Mouse (Mus musculus) limb, embryonic 11.5 days (tissue): ENCODE measurements around the gene Ap5s1. TPM values are rescaled to one million over a fixed set of nuclear protein-coding genes. Genes with fewer than 3 reads are reported as not detected.

Experiments used
- ATAC-seq: fragments of 200-750 bp; cut with Nextera tagmentation; 2 replicates; pipeline ENCODE4 v1.8.0; 2017; ENCODE audit warnings: low read depth; ENCODE audit not compliant: insufficient number of reproducible peaks, low FRiP score, low TSS enrichment
- DNase-seq: peaks from one replicate; pipeline ENCODE4 v3.0.0-alpha.2; 2015; ENCODE audit warnings: low spot score
- H3K27ac ChIP-seq: fragments of 300-500 bp; sonication (generic); replicated peaks from 2 replicates; pipeline ENCODE4 v1.5.1; 2014; ENCODE audit warnings: low read depth, mild to moderate bottlenecking, low read length
- H3K27me3 ChIP-seq: fragments of 300-500 bp; sonication (generic); 2 replicates; pipeline ENCODE4 v1.6.1; 2014; ENCODE audit warnings: mild to moderate bottlenecking, low read length, mixed read lengths; ENCODE audit not compliant: control insufficient read depth, insufficient read depth
- H3K36me3 ChIP-seq: fragments of 300-500 bp; sonication (generic); 2 replicates; pipeline ENCODE4 v1.6.1; 2014; ENCODE audit warnings: mild to moderate bottlenecking, low read length, moderate library complexity, mixed read lengths; ENCODE audit not compliant: control insufficient read depth, insufficient read depth
- H3K4me1 ChIP-seq: fragments of 300-500 bp; sonication (generic); 2 replicates; pipeline ENCODE4 v1.6.1; 2014; ENCODE audit warnings: low read length, mixed read lengths; ENCODE audit not compliant: control insufficient read depth, insufficient read depth
- H3K4me2 ChIP-seq: fragments of 300-500 bp; sonication (generic); 2 replicates; pipeline ENCODE4 v1.6.1; 2014; ENCODE audit warnings: low read depth, mild to moderate bottlenecking, moderate library complexity; ENCODE audit not compliant: severe bottlenecking
- H3K4me3 ChIP-seq: fragments of 300-500 bp; sonication (generic); 2 replicates; pipeline ENCODE4 v1.5.1; 2014; ENCODE audit warnings: low read depth, low read length
- H3K9ac ChIP-seq: fragments of 300-500 bp; sonication (generic); 2 replicates; pipeline ENCODE4 v1.6.1; 2014; ENCODE audit warnings: mild to moderate bottlenecking, low read length
- H3K9me3 ChIP-seq: fragments of 300-500 bp; sonication (generic); 2 replicates; pipeline ENCODE4 v1.6.1; 2016; ENCODE audit warnings: low read length; ENCODE audit not compliant: control insufficient read depth
- WGBS: fragments of 180-500 bp; shearing (Covaris S2); extraction: QIAGEN DNeasy Blood & Tissue Kit; methylation state at CpG from one replicate; pipeline ENCODE4 v1.1.7; 2014; 5-methylcytosine and 5-hydroxymethylcytosine counted together
- polyA plus RNA-seq: library from polyadenylated mRNA; unstranded; fragments of >200 nt; fragmentation: Nextera tagmentation; extraction: Ambion mirVana; gene quantifications from 2 replicates; pipeline ENCODE4 v1.2.1, GENCODE M21; 2014

The Ap5s1 gene
- polyA plus RNA-seq, 1 experiment from 2014 or later = 25.3 TPM

DNA sequence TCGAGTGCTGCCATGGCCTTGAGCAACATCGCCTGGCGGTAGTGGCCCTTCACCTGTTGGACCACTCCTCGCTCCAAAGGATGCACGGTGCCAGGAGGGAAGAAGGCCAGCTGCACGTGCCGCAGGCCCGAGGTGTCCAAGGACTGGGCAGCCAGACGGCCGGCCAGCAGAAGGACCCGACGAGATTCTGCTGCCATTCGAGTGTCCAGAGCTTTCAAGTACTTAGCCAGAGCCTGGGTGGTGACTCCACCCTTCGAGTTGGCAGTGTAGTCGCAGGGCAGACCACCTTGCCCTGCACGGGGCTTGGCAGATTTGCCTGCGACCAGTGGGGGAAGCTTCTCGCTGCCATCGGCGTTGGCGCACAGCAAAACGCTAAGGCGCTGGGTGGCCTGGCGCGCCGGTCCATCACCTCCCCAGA is 28.0 kb upstream of the Ap5s1 start:
- Histone ChIP-seq H3K4me3 (peak overlapping the region; percentile 75), H3K27ac (no peak overlapping the region), H3K36me3 (no peaks in the 10 kb centered on the region), H3K4me2 (peak overlapping the region; percentile 99), H3K9me3 (no peaks in the 10 kb centered on the region), H3K9ac (peak overlapping the region; percentile 98), H3K27me3 (no peaks in the 10 kb centered on the region), H3K4me1 (peaks cover 24% of the 10 kb centered on the region)
- DNase-seq (peak; percentile 44), ATAC-seq (no peak)
- WGBS = 44% methylated on average over 26 of the region's 26 CpGs

GRCm38 (mm10) chr2:131179246-131179886 is 27.5 kb upstream of the Ap5s1 start:
- Histone ChIP-seq H3K9ac (peak overlapping the region; percentile 98), H3K9me3 (no peaks in the 10 kb centered on the region), H3K4me1 (peaks cover 23% of the 10 kb centered on the region), H3K27ac (peak overlapping the region; percentile 81), H3K4me2 (peak overlapping the region; percentile 99), H3K4me3 (peak overlapping the region; percentile 75), H3K36me3 (no peaks in the 10 kb centered on the region), H3K27me3 (no peaks in the 10 kb centered on the region)
- WGBS = under 1% methylated on average over 67 of the region's 67 CpGs
- DNase-seq (peak; percentile 75), ATAC-seq (peak; percentile 58; the same call in 1 of the 2 replicates)

DNA sequence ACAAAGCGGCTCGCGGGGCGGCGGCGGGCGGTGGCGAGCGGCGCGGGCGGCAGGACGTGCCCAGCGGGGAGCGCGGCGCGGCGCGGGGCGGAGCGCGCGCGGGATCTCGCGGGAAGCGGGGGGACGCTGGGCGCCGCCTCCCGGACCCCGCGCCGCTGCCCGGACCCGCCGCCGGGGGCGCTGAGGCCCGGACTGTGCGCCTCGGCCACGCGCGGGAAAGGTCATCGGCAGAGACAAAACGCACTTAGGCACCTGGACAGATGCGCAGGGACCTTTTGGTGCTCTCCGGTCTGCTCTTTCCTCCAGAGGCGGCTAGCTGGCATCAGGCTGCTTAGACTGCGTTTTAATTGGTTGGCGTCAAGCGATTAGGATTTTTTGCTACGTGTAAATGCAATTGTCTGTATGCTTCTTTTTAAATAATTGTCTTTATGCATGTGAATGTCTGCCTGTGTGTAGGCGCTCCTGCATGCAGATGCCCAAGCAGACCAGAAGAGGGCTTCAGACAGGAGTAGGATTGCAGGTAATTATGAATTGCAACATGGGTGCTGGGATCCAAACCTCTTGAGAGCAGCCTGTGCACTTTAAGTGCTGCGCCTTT is 26.8 kb upstream of the Ap5s1 start, which contains the start of gene Cenpb:
Gene Cenpb, minus strand, starts transcription at position 78 of the 598 bp plus-strand sequence.
- Histone ChIP-seq H3K9ac (peak within 1 kb of the TSS; percentile 98), H3K36me3 (no peaks in the 10 kb centered on the region), H3K4me1 (peaks cover 21% of the 10 kb centered on the region), H3K4me3 (peak within 1 kb of the TSS; percentile 75), H3K27ac (peak within 1 kb of the TSS; percentile 81), H3K9me3 (no peaks in the 10 kb centered on the region), H3K4me2 (peak within 1 kb of the TSS; percentile 99), H3K27me3 (no peaks in the 10 kb centered on the region)
- peak; percentile 87 for DNase-seq
- ATAC-seq = peak; percentile 73
- 3% methylated on average over 44 of the region's 57 CpGs for WGBS

- Histone ChIP-seq H3K27me3 (no peaks in the 10 kb centered on the region), H3K4me3 (peak overlapping the region; percentile 62), H3K9ac (peak overlapping the region; percentile 73; the same call in 1 of the 2 replicates), H3K27ac (0 out of 2 replicates have a peak overlapping the region, but pooled peaks have one; percentile 4), H3K4me1 (peaks cover 23% of the 10 kb centered on the region), H3K4me2 (peak overlapping the region; percentile 86), H3K36me3 (no peaks in the 10 kb centered on the region), H3K9me3 (no peaks in the 10 kb centered on the region)
- 4% methylated on average over 14 of the region's 14 CpGs for WGBS
- no peak for DNase-seq
- peak; percentile 10; the same call in 1 of the 2 replicates for ATAC-seq
These were observed 20.5 kb upstream of the Ap5s1 start for GRCm38 (mm10) chr2:131186343-131186742.

GRCm38 (mm10) chr2:131186771-131187601 is 19.9 kb upstream of the Ap5s1 start, which contains the start of the genes Cdc25b and Spef1:
Cdc25b (plus strand) TSS chr2:131186949.
Spef1 (minus strand) TSS chr2:131187282.
- H3K9ac ChIP-seq = peak within 1 kb of the TSS; percentile 73
- no peaks in the 10 kb centered on the region; the same call in 1 of the 2 replicates for H3K36me3 ChIP-seq
- no peaks in the 10 kb centered on the region for H3K27me3 ChIP-seq
- peaks cover 23% of the 10 kb centered on the region for H3K4me1 ChIP-seq
- H3K4me2 ChIP-seq = peak within 1 kb of the TSS; percentile 86
- H3K4me3 ChIP-seq = peak within 1 kb of the TSS; percentile 62
- WGBS = under 1% methylated on average over 43 of the region's 43 CpGs
- no peaks in the 10 kb centered on the region for H3K9me3 ChIP-seq
- peak; percentile 93 for DNase-seq
- ATAC-seq = peak; percentile 81
- H3K27ac ChIP-seq = 0 out of 2 replicates have a peak within 1 kb of the TSS, but pooled peaks have one; percentile 30

DNA sequence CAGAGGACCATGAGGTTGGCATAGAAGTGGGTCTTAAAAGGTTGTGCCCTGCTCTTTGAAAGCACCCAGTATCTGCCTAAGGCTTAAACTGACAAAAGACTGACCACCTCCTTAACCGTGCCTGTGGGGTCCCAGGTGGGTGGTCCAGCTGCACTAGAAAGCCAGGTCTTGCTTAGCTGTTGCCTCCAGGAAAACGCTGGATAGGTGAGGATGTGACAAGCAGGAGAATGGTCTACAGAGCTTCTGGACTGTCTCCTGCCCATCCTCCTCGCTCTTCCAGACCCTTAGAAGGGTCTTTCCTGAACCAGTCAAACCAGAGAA is 19.3 kb upstream of the Ap5s1 start:
- Histone ChIP-seq H3K9me3 (no peaks in the 10 kb centered on the region), H3K4me2 (peak overlapping the region; percentile 86), H3K9ac (peak overlapping the region; percentile 73), H3K27me3 (no peaks in the 10 kb centered on the region), H3K36me3 (no peaks in the 10 kb centered on the region; the same call in 1 of the 2 replicates), H3K4me1 (peaks cover 23% of the 10 kb centered on the region), H3K4me3 (peak overlapping the region; percentile 62), H3K27ac (no peak overlapping the region)
- ATAC-seq (no peak), DNase-seq (peak; percentile 47)
- WGBS = 27% methylated on average over 3 of the region's 3 CpGs

DNA sequence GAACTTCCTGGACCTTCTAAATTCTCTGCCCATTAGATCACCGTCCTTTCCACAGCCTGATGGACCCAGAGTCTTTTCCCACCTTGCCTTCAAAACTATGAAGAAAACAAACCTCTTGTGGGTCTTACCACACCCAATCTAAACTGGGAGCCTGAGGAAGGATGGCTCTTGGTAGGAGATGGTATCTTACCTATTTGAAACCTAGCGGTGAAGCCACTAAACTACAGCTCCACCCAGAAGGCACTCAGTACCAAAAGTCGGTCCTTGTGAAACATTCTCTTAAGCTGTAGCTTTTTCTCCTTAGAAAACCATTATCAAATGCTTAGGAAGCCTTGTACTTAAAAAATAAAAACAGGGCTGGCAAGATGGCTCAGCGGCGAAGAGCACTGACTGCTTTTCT is 18.6 kb upstream of the Ap5s1 start:
- H3K4me2 ChIP-seq = no peak overlapping the region
- no peaks in the 10 kb centered on the region for H3K9me3 ChIP-seq
- H3K27ac ChIP-seq = no peak overlapping the region
- no peak overlapping the region; the same call in 1 of the 2 replicates for H3K4me3 ChIP-seq
- no peaks in the 10 kb centered on the region for H3K27me3 ChIP-seq
- no peak for ATAC-seq
- no peak overlapping the region for H3K9ac ChIP-seq
- 93% methylated on average over 5 of the region's 5 CpGs for WGBS
- no peak for DNase-seq
- peaks cover 23% of the 10 kb centered on the region for H3K4me1 ChIP-seq
- H3K36me3 ChIP-seq = no peaks in the 10 kb centered on the region; the same call in 1 of the 2 replicates
